Mouse (Mus musculus): ENCODE data around the gene Slc6a6. TPM values are rescaled to one million over a fixed set of nuclear protein-coding genes. Genes with fewer than 3 reads are reported as not detected.

Gene Slc6a6
- total RNA-seq, 2 experiments from 2014 or later = 30.2 to 42.9 TPM

- ATAC-seq (replicated peaks; ENCODE audit: poor library complexity, severe bottlenecking) = no peak
Observed at GRCm38 (mm10) chr6:91752884-91753283, 69.0 kb downstream of the Slc6a6 start.

GRCm38 (mm10) chr6:91754098-91754497, 70.2 kb downstream of the Slc6a6 start:
- ATAC-seq (replicated peaks; ENCODE audit: poor library complexity, severe bottlenecking) = no peak

GRCm38 (mm10) chr6:91754845-91755244, 71.0 kb downstream of the Slc6a6 start:
- no peak for ATAC-seq (replicated peaks; ENCODE audit: poor library complexity, severe bottlenecking)

GRCm38 (mm10) chr6:91762051-91762742, 78.3 kb downstream of the Slc6a6 start:
- peak; percentile 30; the same call in 1 of the 2 replicates for ATAC-seq (replicated peaks; ENCODE audit: poor library complexity, severe bottlenecking)

GRCm38 (mm10) chr6:91767550-91767949, 83.7 kb downstream of the Slc6a6 start:
- ATAC-seq (replicated peaks; ENCODE audit: poor library complexity, severe bottlenecking) = no peak; the same call in 1 of the 2 replicates

- ATAC-seq (replicated peaks; ENCODE audit: poor library complexity, severe bottlenecking) = no peak
Observed at GRCm38 (mm10) chr6:91773951-91774350, 90.1 kb downstream of the Slc6a6 start.

GRCm38 (mm10) chr6:91776543-91776942, 92.7 kb downstream of the Slc6a6 start:
- ATAC-seq (replicated peaks; ENCODE audit: poor library complexity, severe bottlenecking) = peak; percentile 86

- ATAC-seq (replicated peaks; ENCODE audit: poor library complexity, severe bottlenecking) = no peak
Observed at GRCm38 (mm10) chr6:91779206-91779605, 95.4 kb downstream of the Slc6a6 start.

- no peak for ATAC-seq (replicated peaks; ENCODE audit: poor library complexity, severe bottlenecking)
Observed at GRCm38 (mm10) chr6:91785018-91785417, 101.2 kb downstream of the Slc6a6 start.

- no peak for ATAC-seq (replicated peaks; ENCODE audit: poor library complexity, severe bottlenecking)
Observed at GRCm38 (mm10) chr6:91788311-91788798, 104.5 kb downstream of the Slc6a6 start.

- no peak for ATAC-seq (replicated peaks; ENCODE audit: poor library complexity, severe bottlenecking)
Observed at GRCm38 (mm10) chr6:91795640-91796039, 111.8 kb downstream of the Slc6a6 start.

GRCm38 (mm10) chr6:91796064-91796463, 112.2 kb downstream of the Slc6a6 start:
- no peak for ATAC-seq (replicated peaks; ENCODE audit: poor library complexity, severe bottlenecking)

GRCm38 (mm10) chr6:91796736-91797135, 112.9 kb downstream of the Slc6a6 start:
- ATAC-seq (replicated peaks; ENCODE audit: poor library complexity, severe bottlenecking) = no peak

GRCm38 (mm10) chr6:91798496-91798895, 114.6 kb downstream of the Slc6a6 start:
- no peak for ATAC-seq (replicated peaks; ENCODE audit: poor library complexity, severe bottlenecking)

- no peak for ATAC-seq (replicated peaks; ENCODE audit: poor library complexity, severe bottlenecking)
Observed at GRCm38 (mm10) chr6:91804177-91804576, 120.3 kb downstream of the Slc6a6 start.

GRCm38 (mm10) chr6:91807169-91807568, 123.3 kb downstream of the Slc6a6 start:
- peak; percentile 14; the same call in 1 of the 2 replicates for ATAC-seq (replicated peaks; ENCODE audit: poor library complexity, severe bottlenecking)

GRCm38 (mm10) chr6:91808022-91808421, 124.2 kb downstream of the Slc6a6 start:
- ATAC-seq (replicated peaks; ENCODE audit: poor library complexity, severe bottlenecking) = no peak

Other genes with a start within 250 kb of the Slc6a6 start
- 23.4 and 30.7 TPM in 2 replicates for gene Chchd4, start 210.5 kb upstream of the Slc6a6 start, total RNA-seq (2014; fragmentation: Nextera tagmentation)
- 24.6 and 24.9 TPM in 2 replicates for gene Chchd4, start 210.5 kb upstream of the Slc6a6 start, total RNA-seq (2017)
- gene Tmem43, start 210.3 kb upstream of the Slc6a6 start, total RNA-seq (2014; fragmentation: Nextera tagmentation) = 63.2 and 76.0 TPM in 2 replicates
- 59.3 and 77.7 TPM in 2 replicates for gene Tmem43, start 210.3 kb upstream of the Slc6a6 start, total RNA-seq (2017)
- gene Xpc, start 168.2 kb upstream of the Slc6a6 start, total RNA-seq (2014; fragmentation: Nextera tagmentation) = 38.4 TPM in 2 replicates
- gene Xpc, start 168.2 kb upstream of the Slc6a6 start, total RNA-seq (2017) = 63.3 and 64.4 TPM in 2 replicates
- 221 and 276 TPM in 2 replicates for gene Lsm3, start 168.1 kb upstream of the Slc6a6 start, total RNA-seq (2014; fragmentation: Nextera tagmentation)
- gene Lsm3, start 168.1 kb upstream of the Slc6a6 start, total RNA-seq (2017) = 454 and 490 TPM in 2 replicates
- not detected in 2 replicates for gene Grip2, start 143.2 kb downstream of the Slc6a6 start, total RNA-seq (2014; fragmentation: Nextera tagmentation)
- gene Grip2, start 143.2 kb downstream of the Slc6a6 start, total RNA-seq (2017) = not detected in 2 replicates
- gene Ccdc174, start 194.0 kb downstream of the Slc6a6 start, total RNA-seq (2014; fragmentation: Nextera tagmentation) = 22.0 and 23.7 TPM in 2 replicates
- 41.2 and 63.5 TPM in 2 replicates for gene Ccdc174, start 194.0 kb downstream of the Slc6a6 start, total RNA-seq (2017)
- gene 4930590J08Rik, start 218.8 kb downstream of the Slc6a6 start, total RNA-seq (2014; fragmentation: Nextera tagmentation) = not detected in 2 replicates
- gene 4930590J08Rik, start 218.8 kb downstream of the Slc6a6 start, total RNA-seq (2017) = 0.17 and 0.67 TPM in 2 replicates